Mouse (Mus musculus) kidney, adult 18-20 months (tissue): ENCODE data around the gene Scrt2.
"Not testable (repeated sequence)": the region's sequence is repeated elsewhere in the genome, so short reads cannot be mapped to it uniquely, and the experiment has no call there.

Experiments used
- DNase-seq: peaks from one replicate; pipeline ENCODE4 v3.0.0; 2021

Gene Scrt2

DNA sequence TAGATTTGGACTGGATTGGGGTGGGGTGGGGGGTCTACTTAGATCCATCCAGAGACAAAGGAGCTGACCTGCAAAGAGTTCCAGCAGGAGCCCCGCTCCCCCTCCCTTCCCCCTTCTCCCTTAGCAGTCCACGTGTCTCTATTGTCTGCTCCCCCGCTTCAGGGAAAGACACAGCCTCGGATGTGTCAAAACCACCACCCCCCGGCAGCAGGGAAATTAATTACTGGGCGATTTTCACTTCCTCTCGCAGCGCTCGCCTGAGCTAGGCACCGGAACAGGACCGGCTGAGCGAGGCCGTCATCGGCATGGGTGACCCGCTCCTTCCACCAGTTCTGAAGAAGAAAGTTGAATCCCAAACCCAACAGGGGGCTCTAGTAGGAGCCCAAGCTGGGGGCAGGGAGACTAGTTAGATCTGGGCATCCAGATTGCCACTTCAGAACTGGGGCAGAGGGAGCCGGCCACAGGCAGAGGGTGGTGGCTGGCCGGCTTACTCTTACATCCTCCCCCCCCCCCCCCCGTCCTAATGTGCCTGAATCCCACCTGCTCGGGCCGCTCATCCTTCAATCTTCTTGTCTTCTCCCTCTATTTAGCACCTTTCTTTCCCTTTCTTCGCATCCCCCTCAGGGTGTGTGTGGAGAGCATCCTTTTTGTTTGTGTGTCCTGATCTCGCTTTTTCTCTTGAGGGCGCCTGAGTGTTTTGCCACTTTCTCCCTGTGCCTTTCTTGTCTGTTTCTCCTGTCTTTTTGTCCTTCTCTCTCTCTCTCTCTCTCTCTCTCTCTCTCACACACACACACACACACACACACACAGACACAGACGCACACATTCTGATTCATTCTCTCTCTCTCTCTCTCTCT, at the start of gene Scrt2:
Scrt2 (plus strand) TSS at position 845 of the 857 bp plus-strand sequence.
- no peak for DNase-seq

- no peak for DNase-seq
Measured at GRCm38 (mm10) chr2:152040101-152040500, 41.2 kb upstream of the Scrt2 start.

DNA sequence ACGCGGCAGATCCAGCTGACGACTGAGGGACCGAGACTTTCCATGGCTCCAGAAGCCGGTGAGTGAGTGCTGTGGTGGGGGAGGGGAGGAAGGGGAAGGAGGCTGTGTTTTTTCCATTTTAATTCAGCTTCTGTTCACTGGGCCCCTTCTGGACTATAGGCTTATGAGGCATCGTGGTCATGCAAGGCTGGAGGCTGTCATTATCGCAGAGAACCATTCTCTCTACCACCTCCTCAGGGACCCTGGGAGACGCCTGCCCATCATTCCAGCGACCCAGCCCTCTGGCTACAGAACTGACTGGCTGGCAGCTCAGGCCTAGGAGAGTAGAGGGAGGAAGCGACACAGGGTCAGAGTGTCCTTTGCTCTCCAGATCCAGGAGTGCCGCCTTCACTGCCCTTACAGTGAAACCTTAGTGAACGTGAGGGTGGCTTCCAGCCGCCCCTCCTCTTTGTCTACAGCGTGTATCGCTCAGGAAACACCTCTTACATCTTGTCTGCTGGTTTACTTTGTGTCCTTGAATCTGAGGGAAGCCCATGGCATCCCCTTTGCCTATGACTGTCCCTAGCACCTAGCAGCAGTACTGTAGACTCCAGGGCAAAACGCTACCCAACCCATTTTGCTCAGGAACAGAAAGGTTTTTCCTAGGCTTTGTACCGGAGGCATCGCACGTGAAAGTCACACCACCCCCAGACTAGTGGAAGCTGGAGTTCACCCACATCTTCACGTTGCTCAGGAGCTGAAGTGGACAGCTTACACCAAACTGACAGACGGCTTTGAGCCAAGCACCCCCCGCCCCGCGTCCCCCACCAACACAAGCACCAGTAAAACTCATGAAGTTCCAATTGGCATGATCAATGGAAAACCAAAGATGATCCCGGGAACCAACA, 34.0 kb upstream of the Scrt2 start:
- no peak for DNase-seq

DNA sequence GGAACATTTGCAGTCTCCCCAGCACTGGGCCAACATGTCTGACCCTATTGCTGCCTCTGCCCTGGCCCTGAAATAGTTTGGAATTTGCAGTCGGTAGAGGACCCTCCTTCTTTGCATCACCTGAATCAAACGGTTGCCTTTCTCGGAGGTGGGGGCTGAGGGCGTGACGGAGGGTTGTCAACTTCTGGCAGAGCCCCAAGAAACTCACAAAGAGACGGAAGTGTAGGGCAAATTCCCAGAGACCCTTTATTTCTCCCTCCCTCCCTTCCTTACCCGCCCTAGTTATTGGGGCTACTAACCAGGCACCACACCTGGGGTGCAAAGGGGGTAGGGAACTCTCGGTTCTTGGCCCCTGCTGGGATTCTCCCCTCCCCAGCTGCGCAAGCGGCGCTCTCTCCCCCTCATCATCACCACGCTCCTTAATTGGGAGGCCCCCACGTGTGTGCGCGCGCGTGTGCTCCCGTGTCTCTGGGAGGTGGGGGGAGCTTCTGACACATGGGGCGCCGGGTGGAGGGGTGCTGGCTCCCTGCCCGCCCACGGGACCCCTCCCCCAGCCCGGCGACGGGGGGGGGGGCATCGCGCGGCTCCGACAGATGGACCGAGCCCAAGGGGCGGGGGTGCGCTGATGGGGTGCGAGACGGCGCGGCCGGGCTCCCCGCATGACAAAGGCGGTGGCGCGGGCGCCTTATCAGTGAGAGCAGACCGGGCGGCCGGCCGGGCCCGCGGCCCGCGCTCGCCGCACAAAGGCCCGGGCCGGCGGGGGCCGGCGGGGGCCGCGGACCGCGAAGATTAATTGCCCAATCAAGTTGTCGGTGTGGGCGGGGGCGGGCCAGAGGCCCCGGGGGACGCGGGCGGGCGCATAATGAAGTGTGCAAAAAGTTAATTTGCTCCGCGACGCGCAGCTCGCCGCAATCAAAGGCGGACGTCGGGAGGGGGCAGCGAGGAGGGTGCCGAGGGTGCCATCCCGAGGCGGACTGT, 33.0 kb upstream of the Scrt2 start:
- DNase-seq, result no peak

GRCm38 (mm10) chr2:152048981-152049441, 32.3 kb upstream of the Scrt2 start:
- no peak for DNase-seq

GRCm38 (mm10) chr2:152049611-152050270, 31.6 kb upstream of the Scrt2 start:
- no peak for DNase-seq

DNA sequence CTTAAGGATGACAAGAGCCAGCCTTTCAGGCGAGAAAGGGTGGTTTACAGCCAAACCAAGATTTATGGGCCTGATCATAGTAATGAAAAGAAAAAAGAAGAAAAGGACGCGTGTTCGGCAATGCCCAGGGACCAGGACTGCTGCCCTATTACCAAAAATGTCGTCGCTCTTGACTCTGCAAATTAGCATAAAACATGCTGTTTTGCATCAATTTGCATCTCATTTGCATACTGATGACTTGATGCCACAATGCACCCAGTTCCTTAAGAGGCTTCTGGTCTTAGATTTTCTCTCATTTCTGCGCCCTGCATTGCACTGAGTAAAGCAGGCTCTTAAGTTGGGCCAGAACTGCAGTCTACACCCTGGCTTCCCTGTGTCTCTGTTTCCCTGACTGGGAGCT, 31.0 kb upstream of the Scrt2 start:
- DNase-seq, result no peak

- DNase-seq, result no peak
Measured at GRCm38 (mm10) chr2:152051985-152052384, 29.3 kb upstream of the Scrt2 start.

DNA sequence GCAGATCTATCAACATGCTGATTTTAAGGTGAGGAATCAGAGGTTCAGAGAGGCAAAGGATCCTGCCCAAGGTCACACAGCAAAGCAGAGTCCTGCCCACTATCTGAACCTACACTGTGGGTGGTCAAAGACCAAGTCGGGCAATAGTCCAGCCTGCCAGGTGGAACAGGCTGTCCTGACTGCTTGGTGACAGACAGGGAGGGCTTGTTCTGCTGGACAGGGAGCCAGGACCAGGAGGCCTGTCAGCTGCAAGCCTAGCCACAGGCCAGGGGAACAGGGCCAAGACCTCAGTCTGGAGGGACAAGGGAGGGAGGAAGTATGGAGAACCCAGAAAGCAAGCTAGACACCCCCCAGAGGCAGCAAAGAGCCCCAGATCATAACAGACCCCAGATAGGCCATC, 25.9 kb upstream of the Scrt2 start:
- no peak for DNase-seq

GRCm38 (mm10) chr2:152056368-152057251, 24.7 kb upstream of the Scrt2 start:
- no peak for DNase-seq

DNA sequence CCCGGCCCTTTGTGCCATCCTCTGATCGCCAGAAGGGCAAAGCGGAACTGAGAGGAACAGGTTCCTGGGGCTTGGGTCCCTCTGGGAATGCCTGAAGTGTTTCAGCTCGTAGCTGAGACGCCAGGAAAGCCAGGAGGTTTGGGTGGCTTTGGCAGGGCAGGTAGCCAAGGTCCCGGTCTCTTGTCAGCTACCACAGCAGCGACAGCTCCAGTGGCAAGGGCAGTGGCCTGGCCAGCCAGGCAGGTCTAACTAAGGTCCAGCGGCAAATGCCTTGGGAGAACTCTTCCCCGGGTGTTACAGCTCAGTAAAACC, 24.1 kb upstream of the Scrt2 start:
- DNase-seq, result no peak

- DNase-seq, result not testable (repeated sequence)
Measured at GRCm38 (mm10) chr2:152062817-152063216, 18.5 kb upstream of the Scrt2 start.

DNA sequence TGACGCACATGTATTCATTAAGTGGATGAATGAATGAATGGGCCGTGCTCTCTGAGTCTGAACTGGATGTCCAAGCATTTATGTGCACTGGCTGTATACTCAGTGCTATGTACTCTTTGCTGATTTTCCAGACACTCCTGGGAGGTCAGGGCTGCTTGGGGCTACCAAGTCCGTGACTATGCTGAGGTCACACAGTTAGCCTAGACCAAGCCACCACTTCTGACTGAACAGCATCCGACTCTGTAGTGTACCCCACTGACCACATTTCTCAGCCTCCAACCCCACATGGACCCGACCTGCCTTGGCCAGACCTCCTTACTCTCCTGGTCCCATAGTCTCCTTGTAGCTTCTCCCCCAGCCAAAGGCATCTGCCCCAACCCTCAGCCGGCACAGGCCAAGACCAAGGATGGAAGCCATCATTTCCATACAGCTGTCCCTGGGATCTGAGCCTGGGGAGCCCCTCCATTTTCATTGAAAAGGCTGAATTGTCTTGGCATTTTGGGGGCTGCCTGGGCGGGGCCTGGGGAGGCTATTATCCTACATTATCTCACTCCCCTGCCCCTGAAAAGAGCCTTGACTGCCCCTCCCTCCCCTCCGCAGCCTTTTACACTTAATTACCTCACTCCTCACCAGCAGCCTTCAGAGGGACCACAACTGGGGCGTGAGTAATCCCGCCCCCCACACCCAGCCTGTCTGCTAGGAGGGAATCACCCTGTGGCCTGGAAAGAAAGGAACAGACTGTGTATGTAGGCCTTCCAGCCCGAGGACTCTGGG, 12.5 kb upstream of the Scrt2 start:
- no peak for DNase-seq

DNA sequence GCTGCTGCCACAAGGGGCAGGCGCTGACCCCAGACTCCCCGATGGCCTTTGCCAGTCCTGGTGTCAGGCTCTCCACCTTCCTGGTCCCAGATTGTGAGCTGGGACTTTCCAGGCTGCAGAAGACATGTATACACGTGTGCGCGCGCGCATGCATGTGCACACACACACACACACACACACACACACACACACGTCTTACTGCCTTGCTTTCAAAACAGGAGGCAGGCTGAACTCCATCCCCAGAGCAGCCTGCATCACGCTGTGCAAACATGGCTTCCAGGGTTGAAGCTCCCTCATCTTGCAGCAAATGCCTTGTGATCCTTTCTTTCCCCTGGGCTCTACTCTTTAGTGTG, 11.9 kb upstream of the Scrt2 start:
- no peak for DNase-seq

DNA sequence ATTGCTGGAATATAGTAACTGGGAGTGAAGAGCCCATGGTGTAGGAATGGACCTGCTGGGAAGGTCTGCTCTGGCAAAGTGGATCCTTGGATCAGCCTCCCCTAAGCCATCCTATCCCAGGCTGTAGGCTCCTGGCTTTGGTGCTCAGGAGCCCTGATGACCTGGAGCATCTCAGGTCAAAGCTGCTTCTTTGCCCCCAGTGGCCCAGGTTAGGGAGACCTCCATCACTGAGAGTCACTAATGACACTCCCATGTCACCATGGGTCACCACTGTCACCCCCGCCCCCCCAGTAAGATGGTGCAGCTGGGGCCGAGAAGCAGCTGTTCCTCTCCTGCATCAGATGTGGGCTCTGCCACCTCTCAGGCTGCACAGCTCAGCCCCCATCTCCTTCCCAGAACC, 11.4 kb upstream of the Scrt2 start:
- no peak for DNase-seq

- no peak for DNase-seq
Measured at GRCm38 (mm10) chr2:152074521-152074920, 6.8 kb upstream of the Scrt2 start.

- DNase-seq, result no peak
Measured at GRCm38 (mm10) chr2:152075294-152075889, 5.9 kb upstream of the Scrt2 start.

GRCm38 (mm10) chr2:152077337-152077736, 4.0 kb upstream of the Scrt2 start:
- DNase-seq, result no peak

GRCm38 (mm10) chr2:152081641-152082448, 516 bp downstream of the Scrt2 start:
- DNase-seq, result peak; percentile 80
